ENCODE assay signal across 26 mouse cellular contexts in genomic region chr8:8354977-8355376, GRCm38 (mm10).
"Had no signal": no experiment of that assay in that cellular context is flagged by ENCODE, and none has a peak within 500 bp of the region (broad histone marks: within the 10 kb centered on the region; RNA-seq: fewer than 3 reads in every experiment).

No protein-coding gene starts in this region.

- H3K27ac ChIP-seq: heart, adult 2 months; heart, embryonic 13.5 days; heart, embryonic 15.5 days; hindbrain, embryonic 13.5 days; hindbrain, embryonic 15.5 days; hindbrain, postnatal 0 days; kidney, embryonic 15.5 days; kidney, postnatal 0 days; limb, embryonic 13.5 days; limb, embryonic 15.5 days; liver, embryonic 12.5 days had no signal

- H3K9ac ChIP-seq: heart, embryonic 13.5 days; heart, embryonic 15.5 days; hindbrain, embryonic 13.5 days; hindbrain, embryonic 15.5 days; kidney, embryonic 15.5 days; limb, embryonic 13.5 days; limb, embryonic 15.5 days; liver, embryonic 12.5 days had no signal

- H3K4me1 ChIP-seq: heart, embryonic 13.5 days; heart, embryonic 15.5 days; hindbrain, embryonic 13.5 days; hindbrain, embryonic 15.5 days; kidney, embryonic 15.5 days; limb, embryonic 15.5 days; liver, embryonic 12.5 days had no signal

- H3K36me3 ChIP-seq: heart, embryonic 13.5 days; heart, embryonic 15.5 days; hindbrain, embryonic 13.5 days; hindbrain, embryonic 15.5 days; kidney, embryonic 15.5 days; limb, embryonic 13.5 days; limb, embryonic 15.5 days; liver, embryonic 12.5 days had no signal

- ATAC-seq: hindbrain, postnatal 0 days; intestine, embryonic 16.5 days; liver, embryonic 12.5 days had no signal

- DNase-seq: gastrocnemius, postnatal 14 days; gastrocnemius, postnatal 36 days; heart, adult 11 months; heart, adult 2 months; heart, postnatal 14 days; heart, postnatal 36 days; kidney, adult 11 months; kidney, adult 2 months; kidney, adult 9 months; kidney, postnatal 14 days; kidney, postnatal 36 days; layer of hippocampus, adult 9-11 months; layer of hippocampus, postnatal 36 days; left cerebral cortex, postnatal 4 days had no signal

- H3K9me3 ChIP-seq: heart, embryonic 13.5 days; heart, embryonic 15.5 days; hindbrain, embryonic 13.5 days; hindbrain, embryonic 15.5 days; kidney, embryonic 15.5 days; limb, embryonic 13.5 days; limb, embryonic 15.5 days; liver, embryonic 12.5 days had no signal

- H3K4me3 ChIP-seq: heart, adult 2 months; heart, embryonic 13.5 days; heart, embryonic 15.5 days; hindbrain, embryonic 13.5 days; hindbrain, embryonic 15.5 days; kidney, embryonic 15.5 days; limb, embryonic 13.5 days; limb, embryonic 15.5 days; liver, embryonic 12.5 days had no signal

- H3K27me3 ChIP-seq: heart, embryonic 13.5 days; heart, embryonic 15.5 days; hindbrain, embryonic 13.5 days; hindbrain, embryonic 15.5 days; kidney, embryonic 15.5 days; limb, embryonic 13.5 days; limb, embryonic 15.5 days; liver, embryonic 12.5 days had no signal

- H3K4me2 ChIP-seq: heart, embryonic 11.5 days; heart, embryonic 13.5 days; heart, embryonic 15.5 days; hindbrain, embryonic 13.5 days; hindbrain, embryonic 15.5 days; kidney, embryonic 15.5 days; limb, embryonic 13.5 days; limb, embryonic 15.5 days; liver, embryonic 12.5 days had no signal
